Comparison of ENCODE assay signal across 27 mouse cellular contexts in genomic region chr11:94275226-94275625, GRCm38 (mm10). TPM values are rescaled to one million over a fixed set of nuclear protein-coding genes. Genes with fewer than 3 reads are reported as not detected.
DNase-seq lines count a peak whose midpoint lies in the region; ATAC-seq and TF ChIP-seq lines count a peak whose summit lies in the region.
"Had no signal": no experiment of that assay in that cellular context is flagged by ENCODE, and none has a peak within 500 bp of the region (broad histone marks: within the 10 kb centered on the region; RNA-seq: fewer than 3 reads in every experiment).

No protein-coding gene starts in this region.

- no peaks in the 10 kb centered on the region for H3K9me3 ChIP-seq in liver, embryonic 11.5 days (ENCODE audit: control insufficient read depth, low read length)
- H3K9me3 ChIP-seq in stomach, embryonic 16.5 days (replicated peaks; ENCODE audit: control insufficient read depth, low read length), result no peaks in the 10 kb centered on the region
- H3K9me3 ChIP-seq: embryonic facial prominence, embryonic 15.5 days; forebrain, embryonic 10.5 days; hindbrain, embryonic 13.5 days had no signal

- no peak for TF ChIP-seq CTCF in liver, adult 2 months (IDR thresholded peaks at IDR 0.05; ENCODE audit: low read depth, low read length)

- TF ChIP-seq POLR2A in liver, adult 2 months (IDR thresholded peaks at IDR 0.05; ENCODE audit: extremely low read depth, insufficient read depth, low read length), result no peak

- ATAC-seq in CD4-positive, CD25-positive, alpha-beta regulatory T cell, adult 4 months, result no peak
- ATAC-seq in liver, embryonic 11.5 days (replicated peaks; ENCODE audit: low FRiP score), result no peak
- no peak for ATAC-seq in stomach, embryonic 16.5 days (ENCODE audit: insufficient read depth, low FRiP score)
- ATAC-seq: forebrain, embryonic 14.5 days; hindbrain, postnatal 0 days had no signal

- no peak overlapping the region for H3K9ac ChIP-seq in liver, adult 2 months (ENCODE audit: low read depth, low read length)
- no peak overlapping the region for H3K9ac ChIP-seq in liver, embryonic 11.5 days (ENCODE audit: low read depth, low read length)
- no peak overlapping the region for H3K9ac ChIP-seq in stomach, embryonic 16.5 days (ENCODE audit: low read length)
- H3K9ac ChIP-seq: embryonic facial prominence, embryonic 15.5 days; hindbrain, embryonic 13.5 days had no signal

- peak; percentile 41 for DNase-seq in CD4-positive, CD25-positive, alpha-beta regulatory T cell, adult 2 months (ENCODE audit: low read depth, low spot score)
- DNase-seq in liver, adult 2 months (ENCODE audit: extremely low read depth, low read depth, low spot score), result peak; percentile 56
- no peak for DNase-seq in liver, embryonic 11.5 days (ENCODE audit: low spot score)
- peak; percentile 74 for DNase-seq in induced T-regulatory cell, adult 2 months (ENCODE audit: low read depth)
- no peak for DNase-seq in gastrocnemius, adult 8-10 months (ENCODE audit: low spot score in 2 of 2)
- DNase-seq in kidney, postnatal 14 days, result no peak
- DNase-seq: adrenal gland, postnatal 10 days; B cell, adult 2 months; cerebellum, adult 11 months; cerebellum, adult 8-10 months; cerebellum, postnatal 14 days; embryo, embryonic 11 days; gastrocnemius, postnatal 14 days; heart, postnatal 10 days had no signal

- no peaks in the 10 kb centered on the region for H3K79me2 ChIP-seq in liver, adult 2 months (ENCODE audit: control insufficient read depth, insufficient read depth, low read length)

- no peaks in the 10 kb centered on the region for H3K27me3 ChIP-seq in liver, adult 2 months (ENCODE audit: control insufficient read depth, insufficient read depth, low read length)
- H3K27me3 ChIP-seq in liver, embryonic 11.5 days (replicated peaks; ENCODE audit: control insufficient read depth, insufficient read depth, low read length), result no peaks in the 10 kb centered on the region
- H3K27me3 ChIP-seq in stomach, embryonic 16.5 days (ENCODE audit: control insufficient read depth, insufficient read depth, low read length), result no peaks in the 10 kb centered on the region
- H3K27me3 ChIP-seq: embryonic facial prominence, embryonic 15.5 days; hindbrain, embryonic 13.5 days had no signal

- no peak overlapping the region for H3K4me3 ChIP-seq in liver, adult 2 months (ENCODE audit: insufficient read depth, low read depth, low read length)
- no peak overlapping the region for H3K4me3 ChIP-seq in liver, embryonic 11.5 days (ENCODE audit: low read depth, low read length)
- no peak overlapping the region for H3K4me3 ChIP-seq in stomach, embryonic 16.5 days (replicated peaks; ENCODE audit: low read length)
- H3K4me3 ChIP-seq: embryonic facial prominence, embryonic 15.5 days; forebrain, embryonic 10.5 days; hindbrain, embryonic 13.5 days had no signal

- 35% methylated on average over 7 of the region's 7 CpGs for WGBS in liver, adult 2 months
- 84% methylated on average over 7 of the region's 7 CpGs for WGBS in liver, embryonic 11.5 days
- 81% methylated on average over 7 of the region's 7 CpGs for WGBS in stomach, embryonic 16.5 days

- no peaks in the 10 kb centered on the region for H3K36me3 ChIP-seq in liver, adult 2 months (ENCODE audit: control insufficient read depth, insufficient read depth, low read length)
- no peaks in the 10 kb centered on the region for H3K36me3 ChIP-seq in liver, embryonic 11.5 days (ENCODE audit: control insufficient read depth, insufficient read depth, low read length)
- H3K36me3 ChIP-seq in stomach, embryonic 16.5 days (ENCODE audit: control insufficient read depth, insufficient read depth, low read length), result no peaks in the 10 kb centered on the region
- H3K36me3 ChIP-seq: embryonic facial prominence, embryonic 15.5 days; forebrain, embryonic 10.5 days; hindbrain, embryonic 13.5 days had no signal

- H3K4me2 ChIP-seq in liver, embryonic 11.5 days, result no peak overlapping the region
- no peak overlapping the region for H3K4me2 ChIP-seq in stomach, embryonic 16.5 days (ENCODE audit: low read depth, low read length)
- H3K4me2 ChIP-seq: embryonic facial prominence, embryonic 15.5 days; hindbrain, embryonic 13.5 days had no signal

- H3K4me1 ChIP-seq in liver, adult 2 months (ENCODE audit: control insufficient read depth, insufficient read depth, low read length), result peaks cover 18% of the 10 kb centered on the region
- H3K4me1 ChIP-seq in liver, embryonic 11.5 days (replicated peaks; ENCODE audit: control insufficient read depth, insufficient read depth, low read length), result peaks cover 24% of the 10 kb centered on the region
- H3K4me1 ChIP-seq in stomach, embryonic 16.5 days (ENCODE audit: control insufficient read depth, insufficient read depth, low read length), result peaks cover 20% of the 10 kb centered on the region

- H3K27ac ChIP-seq in liver, adult 2 months (replicated peaks; ENCODE audit: insufficient read depth, low read depth, low read length), result peak overlapping the region; percentile 66; the same call in 1 of the 2 replicates
- no peak overlapping the region for H3K27ac ChIP-seq in liver, embryonic 11.5 days (ENCODE audit: low read depth, low read length)
- peak overlapping the region; percentile 77; the same call in 1 of the 2 replicates for H3K27ac ChIP-seq in stomach, embryonic 16.5 days (ENCODE audit: low read length)
- H3K27ac ChIP-seq: embryonic facial prominence, embryonic 15.5 days; hindbrain, embryonic 13.5 days; hindbrain, postnatal 0 days had no signal

RNA-seq across cellular contexts. Expression of gene Gm21885, which starts 6.4 kb away (rescaled TPM):
- polyA plus RNA-seq in CD4-positive, CD25-positive, alpha-beta regulatory T cell, adult 4 months (2017; shearing (Covaris generic)), result 1 to 10 TPM in 1 of 2 experiments, not detected in 1; 1.3 TPM
- 0.67 TPM in 1 of 2 replicates, not detected in the other for total RNA-seq in liver, adult 2 months (2014; rRNA removed)
- 0.16 and 0.49 TPM in 2 replicates for polyA plus RNA-seq in liver, adult 2 months (2012; rRNA removed)
- polyA plus RNA-seq in liver, embryonic 11.5 days (2014; fragmentation: Nextera tagmentation; extraction: Ambion mirVana), result 0.40 TPM in 1 of 2 replicates, not detected in the other
- 8.9 and 9.9 TPM in 2 replicates for polyA plus RNA-seq in stomach, embryonic 16.5 days (2015; fragmentation: Nextera tagmentation; extraction: Ambion mirVana)
- total RNA-seq in gastrocnemius, adult 8-10 months (2022), result not detected
- total RNA-seq: adrenal gland, postnatal 10 days; adrenal gland, postnatal 4 days; common myeloid progenitor, adult 5-6 weeks; gastrocnemius, postnatal 14 days; heart, postnatal 10 days; hindbrain, postnatal 0 days had no signal
- polyA plus RNA-seq: brain, embryonic 14.5 days; embryonic facial prominence, embryonic 11.5 days; embryonic facial prominence, embryonic 15.5 days; erythroblast, embryonic 14.5 days; forebrain, embryonic 10.5 days; forebrain, embryonic 14.5 days; gonadal fat pad, adult 2 months; hindbrain, postnatal 0 days had no signal

RNA-seq across cellular contexts. Expression of gene Wfikkn2, which starts 29.4 kb away (rescaled TPM):
- 1 to 10 TPM in 1 of 2 experiments, under 1 TPM in 1; 0.86 to 2.4 TPM for polyA plus RNA-seq in CD4-positive, CD25-positive, alpha-beta regulatory T cell, adult 4 months (2017; shearing (Covaris generic))
- total RNA-seq in liver, adult 2 months (2014; rRNA removed), result under 0.01 TPM in 1 of 2 replicates, not detected in the other
- polyA plus RNA-seq in liver, adult 2 months (2012; rRNA removed), result 0.04 TPM in 1 of 2 replicates, not detected in the other
- 0.36 and 0.38 TPM in 2 replicates for polyA plus RNA-seq in liver, embryonic 11.5 days (2014; fragmentation: Nextera tagmentation; extraction: Ambion mirVana)
- 3.1 and 3.4 TPM in 2 replicates for polyA plus RNA-seq in stomach, embryonic 16.5 days (2015; fragmentation: Nextera tagmentation; extraction: Ambion mirVana)
- 10 to 100 TPM; 12.1 to 16.7 (median 13.5) TPM for total RNA-seq in gastrocnemius, adult 8-10 months (2022)
- polyA plus RNA-seq: erythroblast, embryonic 14.5 days had no signal

RNA-seq across cellular contexts. Expression of gene Luc7l3, which starts 46.6 kb away (rescaled TPM):
- polyA plus RNA-seq in CD4-positive, CD25-positive, alpha-beta regulatory T cell, adult 4 months (2017; shearing (Covaris generic)), result 100 to 1,000 TPM; 153 to 164 TPM
- 17.9 and 20.1 TPM in 2 replicates for total RNA-seq in liver, adult 2 months (2014; rRNA removed)
- polyA plus RNA-seq in liver, adult 2 months (2012; rRNA removed), result 2.5 and 4.6 TPM in 2 replicates
- 90.6 and 97.6 TPM in 2 replicates for polyA plus RNA-seq in liver, embryonic 11.5 days (2014; fragmentation: Nextera tagmentation; extraction: Ambion mirVana)
- polyA plus RNA-seq in stomach, embryonic 16.5 days (2015; fragmentation: Nextera tagmentation; extraction: Ambion mirVana), result 96.7 and 112 TPM in 2 replicates
- 10 to 100 TPM; 21.7 to 37.7 (median 28.2) TPM for total RNA-seq in gastrocnemius, adult 8-10 months (2022)

RNA-seq across cellular contexts. Expression of gene Ankrd40, which starts 52.6 kb away (rescaled TPM):
- 10 to 100 TPM; 14.1 to 14.8 TPM for polyA plus RNA-seq in CD4-positive, CD25-positive, alpha-beta regulatory T cell, adult 4 months (2017; shearing (Covaris generic))
- total RNA-seq in liver, adult 2 months (2014; rRNA removed), result 28.0 and 30.0 TPM in 2 replicates
- 47.6 and 56.5 TPM in 2 replicates for polyA plus RNA-seq in liver, adult 2 months (2012; rRNA removed)
- 12.7 and 13.2 TPM in 2 replicates for polyA plus RNA-seq in liver, embryonic 11.5 days (2014; fragmentation: Nextera tagmentation; extraction: Ambion mirVana)
- polyA plus RNA-seq in stomach, embryonic 16.5 days (2015; fragmentation: Nextera tagmentation; extraction: Ambion mirVana), result 11.0 and 11.1 TPM in 2 replicates
- total RNA-seq in gastrocnemius, adult 8-10 months (2022), result 100 to 1,000 TPM; 219 to 291 (median 246) TPM

Comparison
In these comparisons a context has a peak if more than half of its experiments do, and no peak if none do; other contexts are left out.
1. DNase-seq: peak in CD4-positive, CD25-positive, alpha-beta regulatory T cell, adult 2 months (single experiment), liver, adult 2 months (single experiment) and induced T-regulatory cell, adult 2 months (single experiment); none in liver, embryonic 11.5 days (single experiment), gastrocnemius, adult 8-10 months (0 of 2) and kidney, postnatal 14 days (single experiment).
2. RNA of gene Luc7l3, which starts 46.6 kb away (polyA plus RNA-seq): 153 to 164 TPM in CD4-positive, CD25-positive, alpha-beta regulatory T cell, adult 4 months, 96.7 to 112 TPM in stomach, embryonic 16.5 days and 90.6 to 97.6 TPM in liver, embryonic 11.5 days; 2.5 to 4.6 TPM in liver, adult 2 months; every median in the first group is over 10 times any median in the second.